Mouse (Mus musculus): ENCODE data around the gene Arhgef38.
A peak's percentile ranks its signal among the peaks of the same experiment; 100 is the strongest.

The Arhgef38 gene

DNA sequence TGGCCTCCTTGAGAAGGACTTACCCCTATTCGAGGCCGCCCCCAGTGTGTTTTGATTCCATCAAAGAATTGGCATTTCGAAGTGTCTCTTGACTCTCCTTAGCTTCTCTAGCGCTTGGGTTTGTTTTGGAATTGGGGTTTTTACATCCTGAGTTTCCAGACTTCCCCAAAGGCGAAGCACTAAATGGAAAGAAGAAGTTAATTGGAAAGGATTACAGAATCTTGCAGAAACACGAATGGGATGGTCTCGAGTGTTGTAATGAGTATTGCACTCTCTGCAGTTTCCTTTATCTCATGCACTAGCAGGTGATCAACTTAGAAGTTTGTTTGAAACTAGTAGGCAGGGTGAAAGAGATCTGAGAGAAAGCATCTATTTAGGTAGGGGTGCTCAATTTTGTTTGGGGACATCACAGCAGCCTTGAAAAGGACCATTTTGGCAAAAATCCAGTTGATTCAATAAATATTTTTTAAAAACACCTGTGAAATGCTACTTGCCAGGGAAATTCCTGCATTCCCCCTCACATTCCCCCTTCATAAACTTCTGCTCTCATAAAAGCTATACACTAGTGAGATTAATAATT lies 142.4 kb downstream of the Arhgef38 start:
- DNase-seq (ENCODE audit: low spot score in 2 of 2): no peak

DNA sequence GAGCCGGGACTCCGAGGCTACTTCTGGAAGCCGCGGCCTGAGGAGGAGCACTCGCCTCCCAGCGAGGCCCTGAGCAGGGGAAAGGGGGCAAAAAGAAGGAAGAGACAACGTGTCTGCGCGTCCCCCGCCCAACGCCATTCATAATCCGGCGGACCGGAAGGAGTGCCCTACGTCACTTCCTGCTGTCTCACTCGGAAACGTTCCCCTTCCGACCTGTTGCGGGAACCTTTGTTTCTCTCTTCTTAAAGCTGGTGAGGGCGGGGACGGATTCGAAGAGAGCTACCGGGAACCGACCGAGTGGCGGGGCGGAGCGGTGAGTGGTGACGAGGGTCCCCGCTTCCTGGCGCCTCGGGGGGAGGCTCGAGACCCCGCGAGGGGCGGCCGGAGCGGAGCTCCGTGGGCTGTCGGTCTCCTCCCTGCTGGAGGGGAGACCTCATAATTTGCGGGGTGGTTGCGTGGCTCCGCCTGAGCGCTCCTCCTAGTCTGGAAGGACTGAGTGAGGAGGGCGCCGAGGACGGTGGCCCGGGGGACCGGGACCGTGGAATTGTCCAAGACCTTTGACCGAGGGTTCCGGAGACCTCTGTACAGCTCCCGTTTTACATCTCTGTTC lies 143.0 kb downstream of the Arhgef38 start, which contains the start of the genes Ints12 and Gstcd:
Gene Ints12 (plus strand): TSS at position 177 of the 610 bp plus-strand sequence.
Gene Gstcd (minus strand): TSS at position 370 of the 610 bp plus-strand sequence.
- peak; percentile 86 to 93 for DNase-seq (ENCODE audit: low spot score in 2 of 2)

DNA sequence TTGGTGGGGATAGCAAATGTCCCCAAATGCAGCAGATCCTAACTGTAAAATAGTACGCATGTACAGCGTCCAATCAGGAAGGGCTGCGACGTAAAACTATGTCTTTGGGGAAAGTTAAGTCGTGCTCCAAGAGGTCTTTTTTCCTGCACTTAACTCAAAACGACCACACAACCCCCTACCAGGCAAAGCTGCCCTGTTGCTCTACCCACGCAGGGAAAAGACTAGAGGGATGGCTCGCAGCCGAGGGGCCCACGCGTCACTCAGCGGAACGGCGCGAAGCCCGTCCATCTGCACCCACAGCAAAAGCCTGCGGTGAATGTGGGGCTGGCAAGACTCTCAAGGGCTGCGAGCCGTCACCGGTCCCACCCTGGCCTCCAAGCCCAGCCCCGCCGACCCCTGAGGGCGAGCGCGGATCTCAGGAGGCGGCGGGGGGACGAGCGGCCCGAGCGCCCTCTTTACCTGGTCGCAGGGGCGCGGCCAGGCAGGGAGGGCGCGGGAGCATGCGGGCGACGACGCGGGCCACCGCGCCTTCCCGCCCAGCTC lies 143.6 kb downstream of the Arhgef38 start:
- peak in 1 of 2 experiments; percentile 61 for DNase-seq (ENCODE audit: low spot score in 2 of 2)

DNA sequence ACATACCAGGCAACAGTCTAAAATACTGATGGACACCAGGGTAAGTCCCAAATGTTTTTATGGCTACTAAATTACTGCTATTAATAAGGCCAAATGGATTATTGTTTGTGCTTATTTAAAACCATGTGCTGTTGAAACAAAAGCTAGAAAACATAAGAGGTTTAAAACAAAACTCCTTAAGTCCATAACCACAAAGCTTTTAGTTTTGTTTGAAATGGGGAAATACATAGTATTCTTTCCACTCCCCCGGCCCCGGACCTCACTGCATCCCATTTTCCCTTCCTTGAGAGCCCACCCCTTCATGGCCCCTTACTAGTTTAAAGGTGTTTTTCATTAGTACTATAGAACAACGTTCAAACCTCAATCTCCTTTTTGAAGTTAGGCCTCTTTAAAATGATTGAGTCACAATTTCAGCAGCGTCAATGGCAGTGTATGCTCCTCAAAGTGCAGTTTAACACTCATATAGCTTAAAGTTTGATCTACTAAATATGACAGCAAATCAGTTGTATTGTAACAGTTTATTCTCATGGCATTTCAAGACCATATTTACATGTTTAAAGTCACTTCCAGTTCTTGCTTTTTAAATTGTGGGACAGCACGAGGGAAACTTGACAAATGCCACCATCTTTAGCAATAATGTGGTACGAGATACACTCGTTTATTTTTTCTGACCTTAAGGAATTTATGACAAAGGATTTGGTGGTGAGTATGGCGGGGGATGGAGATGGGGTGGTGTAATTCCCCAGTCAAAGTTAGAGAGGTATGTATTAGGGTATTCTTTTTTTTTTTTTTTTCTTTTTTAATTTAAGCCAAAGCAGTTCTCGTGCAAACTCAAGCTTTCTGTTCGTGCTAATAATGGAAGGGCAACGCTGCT lies 144.3 kb downstream of the Arhgef38 start:
- DNase-seq (ENCODE audit: low spot score in 2 of 2): no peak

DNA sequence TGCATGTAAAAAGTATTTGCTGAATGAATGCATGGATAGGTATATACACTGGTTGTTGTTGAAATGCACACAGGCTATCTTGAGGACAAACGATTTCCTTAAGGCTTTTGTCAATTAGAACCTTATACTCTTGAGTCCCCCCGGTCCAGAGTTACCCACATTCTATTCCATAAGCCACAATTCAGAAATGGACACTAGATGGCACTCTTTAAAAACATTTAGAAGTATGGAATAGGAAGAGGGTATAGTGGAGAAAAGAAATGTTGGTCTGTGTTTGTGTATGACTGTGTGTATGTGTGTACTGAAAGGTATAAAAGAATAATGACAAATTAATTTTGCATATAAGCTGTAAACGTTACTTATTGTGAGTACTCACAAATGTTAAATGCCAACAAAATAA lies 148.9 kb downstream of the Arhgef38 start:
- no peak for DNase-seq (ENCODE audit: low spot score in 2 of 2)

DNA sequence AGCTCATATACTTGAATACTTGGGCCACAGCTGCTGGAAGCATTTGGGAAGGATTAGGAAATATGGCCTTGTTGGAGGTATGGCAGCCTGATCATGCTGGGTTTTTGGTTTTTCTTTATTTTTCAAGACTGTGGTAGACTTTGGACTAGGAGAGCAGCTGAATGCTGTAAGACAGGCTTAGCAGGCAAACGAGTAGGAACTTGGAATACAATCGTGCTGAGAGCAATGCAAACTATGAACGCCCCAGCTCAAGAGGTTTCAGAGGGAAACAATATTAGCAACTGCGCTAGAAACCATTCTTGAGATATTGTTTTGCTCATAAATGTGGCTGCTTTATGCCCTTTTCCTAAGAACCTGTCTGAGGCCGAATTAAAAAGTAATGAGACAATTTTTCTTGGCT lies 152.0 kb downstream of the Arhgef38 start:
- no peak for DNase-seq (ENCODE audit: low spot score in 2 of 2)

DNA sequence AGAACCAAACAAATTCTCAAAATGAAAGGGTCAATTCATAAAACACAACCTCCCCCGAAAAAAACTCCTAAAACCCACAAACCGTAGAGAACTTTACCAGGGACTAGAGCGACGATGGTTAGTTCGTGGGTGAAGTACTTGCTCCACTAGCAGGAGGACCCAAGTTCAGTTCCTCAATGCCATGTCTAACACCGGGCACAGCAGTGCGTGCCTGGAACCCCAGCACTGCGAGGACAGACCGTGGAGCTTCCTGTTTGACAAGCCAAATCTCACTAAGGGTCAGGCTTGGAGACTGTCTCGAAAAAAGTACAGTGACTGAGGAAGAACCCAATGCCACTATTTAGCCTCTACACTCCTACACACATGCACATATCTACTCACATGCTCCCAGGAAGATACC lies 159.2 kb downstream of the Arhgef38 start:
- DNase-seq (ENCODE audit: low spot score in 2 of 2): no peak

Data from urinary bladder, postnatal 4 days (tissue).